Mouse (Mus musculus) embryonic facial prominence, embryonic 10.5 days (tissue): ENCODE measurements around the gene Tmie. TPM values are rescaled to one million over a fixed set of nuclear protein-coding genes. Genes with fewer than 3 reads are reported as not detected.
"Not testable (repeated sequence)": the region's sequence is repeated elsewhere in the genome, so short reads cannot be mapped to it uniquely, and the experiment has no call there.

Source experiments
- DNase-seq: peaks from one replicate; pipeline ENCODE4 v3.0.0-alpha.2; 2017; ENCODE audit warnings: low spot score
- H3K27ac ChIP-seq: fragments of 300-500 bp; sonication (generic); replicated peaks from 2 replicates; pipeline ENCODE4 v1.5.1; 2016; ENCODE audit warnings: mild to moderate bottlenecking
- H3K27me3 ChIP-seq: fragments of 300-500 bp; sonication (generic); replicated peaks from 2 replicates; pipeline ENCODE4 v1.6.1; 2016; ENCODE audit warnings: low read depth, mild to moderate bottlenecking; ENCODE audit not compliant: poor library complexity, severe bottlenecking
- H3K36me3 ChIP-seq: fragments of 300-500 bp; sonication (generic); replicated peaks from 2 replicates; pipeline ENCODE4 v1.6.1; 2016; ENCODE audit warnings: mild to moderate bottlenecking, moderate library complexity
- H3K4me1 ChIP-seq: fragments of 300-500 bp; sonication (generic); 2 replicates; pipeline ENCODE4 v1.6.1; 2016
- H3K4me3 ChIP-seq: fragments of 300-500 bp; sonication (generic); 2 replicates; pipeline ENCODE4 v1.5.1; 2016; ENCODE audit warnings: mild to moderate bottlenecking, moderate library complexity
- H3K9me3 ChIP-seq: fragments of 300-500 bp; sonication (generic); 2 replicates; pipeline ENCODE4 v1.6.1; 2016; ENCODE audit warnings: mild to moderate bottlenecking
- WGBS: fragments of 180-500 bp; shearing (Covaris S2); methylation state at CpG from one replicate; pipeline ENCODE4 v1.1.7; 2016; 5-methylcytosine and 5-hydroxymethylcytosine counted together
- microRNA-seq: library from miRNA; unstranded; fragments of <30 nt; microRNA quantifications from one replicate; pipeline ENCODE4, GENCODE M21; 2017
- polyA plus RNA-seq: library from polyadenylated mRNA; unstranded; fragments of >200 nt; fragmentation: Nextera tagmentation; extraction: Ambion mirVana; gene quantifications from 2 replicates; pipeline ENCODE4 v1.2.1, GENCODE M21; 2016

Gene Tmie
- polyA plus RNA-seq, 1 experiment from 2014 or later = 0.60 TPM

DNA sequence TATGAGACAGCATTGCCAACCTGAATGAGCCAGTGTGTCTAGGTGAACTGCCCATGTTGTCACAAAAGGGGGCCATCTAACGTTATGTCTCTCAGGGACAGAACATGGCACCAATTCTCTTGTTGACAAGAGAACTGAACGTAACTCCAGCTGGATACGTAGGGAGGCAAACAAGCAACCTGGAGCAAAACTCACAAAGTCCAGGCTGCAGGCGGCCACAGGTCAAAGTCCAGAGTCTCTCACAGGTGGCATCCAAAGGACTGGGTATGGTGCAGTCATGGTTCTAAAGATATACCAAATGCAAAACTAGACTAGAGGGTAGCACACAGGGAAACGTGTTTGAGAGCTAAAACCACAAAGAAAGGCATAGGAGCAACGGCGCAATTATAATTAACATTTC, 58.5 kb downstream of the Tmie start:
- Histone ChIP-seq H3K27me3 (no peaks in the 10 kb centered on the region), H3K27ac (no peak overlapping the region), H3K4me1 (no peaks in the 10 kb centered on the region), H3K4me3 (no peak overlapping the region), H3K9me3 (no peaks in the 10 kb centered on the region), H3K36me3 (no peaks in the 10 kb centered on the region)
- no peak for DNase-seq
- WGBS = 89% methylated on average over 7 of the region's 7 CpGs

DNA sequence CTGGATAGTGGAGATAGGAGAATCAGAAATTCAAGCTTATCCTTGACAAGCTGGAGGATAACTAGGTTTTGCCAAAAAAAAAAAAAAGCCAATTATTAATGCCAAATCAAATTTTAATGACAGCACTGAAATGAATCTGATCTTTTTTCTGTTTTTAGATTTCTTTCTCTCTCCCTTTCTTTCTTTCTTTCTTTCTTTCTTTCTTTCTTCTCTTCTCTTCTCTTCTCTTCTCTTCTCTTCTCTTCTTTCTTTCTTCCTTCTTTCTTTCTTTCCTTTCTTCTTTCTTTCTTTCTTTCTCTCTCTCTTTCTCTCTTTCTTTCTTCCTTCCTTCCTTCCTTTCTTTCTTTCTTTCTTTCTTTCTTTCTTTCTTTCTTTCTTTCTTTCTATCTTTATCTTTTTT, 59.4 kb downstream of the Tmie start:
- H3K27me3 ChIP-seq, H3K4me3 ChIP-seq, H3K9me3 ChIP-seq, H3K27ac ChIP-seq, H3K4me1 ChIP-seq, H3K36me3 ChIP-seq, DNase-seq: not testable (repeated sequence)

Small RNA genes within 50 kb of the gene (microRNA-seq; reads per million reads assigned to microRNA genes)
- gene Gm24269 = not detected

Other genes starting within 250 kb of the Tmie start
- 1.9 and 2.0 TPM in 2 replicates for gene Nbeal2, start 226.0 kb downstream of the Tmie start, polyA plus RNA-seq
- 174 and 177 TPM in 2 replicates for gene Ccdc12, start 223.6 kb downstream of the Tmie start, polyA plus RNA-seq
- gene Myl3, start 138.3 kb downstream of the Tmie start, polyA plus RNA-seq = 0.86 and 4.4 TPM in 2 replicates
- gene Pth1r, start 133.0 kb downstream of the Tmie start, polyA plus RNA-seq = 39.2 and 46.3 TPM in 2 replicates
- not detected in 2 replicates for gene Prss42, start 81.9 kb downstream of the Tmie start, polyA plus RNA-seq
- gene Prss44, start 66.1 kb downstream of the Tmie start, polyA plus RNA-seq = not detected in 2 replicates
- not detected in 2 replicates for gene Prss43, start 53.4 kb downstream of the Tmie start, polyA plus RNA-seq
- gene Prss45, start 45.5 kb downstream of the Tmie start, polyA plus RNA-seq = not detected in 2 replicates
- not detected in 2 replicates for gene Prss46, start 35.6 kb downstream of the Tmie start, polyA plus RNA-seq
- gene Prss50, start 22.1 kb downstream of the Tmie start, polyA plus RNA-seq = 0.55 and 0.67 TPM in 2 replicates
- 1.5 and 2.1 TPM in 2 replicates for gene Als2cl, start 243 bp downstream of the Tmie start, polyA plus RNA-seq
- gene Fam240a, start 36.7 kb upstream of the Tmie start, polyA plus RNA-seq = not detected in 2 replicates
- gene Tdgf1, start 66.0 kb upstream of the Tmie start, polyA plus RNA-seq = not detected in 2 replicates
- gene Lrrc2, start 71.4 kb upstream of the Tmie start, polyA plus RNA-seq = 0.14 and 0.15 TPM in 2 replicates
- 0.11 and 0.40 TPM in 2 replicates for gene Rtp3, start 110.5 kb upstream of the Tmie start, polyA plus RNA-seq
- not detected in 2 replicates for gene Ltf, start 139.2 kb upstream of the Tmie start, polyA plus RNA-seq
- 0.35 and 0.98 TPM in 2 replicates for gene Ccrl2, start 177.4 kb upstream of the Tmie start, polyA plus RNA-seq
- gene Lrrfip2, start 237.5 kb upstream of the Tmie start, polyA plus RNA-seq = 38.6 and 39.4 TPM in 2 replicates